Mouse (Mus musculus) spleen, adult 2 months (tissue): ENCODE measurements at regions not wholly inside any gene's neighbourhood (a gene's known extent, or its start where the extent isn't known, plus 50 kb on each side); places are given as distances from the start of the nearest gene placed in this dataset.
A peak's percentile ranks its signal among the peaks of the same experiment; 100 is the strongest.

Experiments
- DNase-seq, 2 experiments: peaks; one replicate each; pipeline versions ENCODE4 v3.0.0 to v3.0.0-alpha.2; 2012 to 2021; ENCODE audit warnings: low spot score in 2 of 2, low read depth in 1 of 2
- H3K27ac ChIP-seq: fragments of 200-500 bp; 2 replicates; pipeline ENCODE4 v1.5.1; 2012; ENCODE audit warnings: low read length, inconsistent platforms; ENCODE audit not compliant: insufficient read depth
- H3K27me3 ChIP-seq: fragments of 200-500 bp; 2 replicates; pipeline ENCODE4 v1.6.1; 2012; ENCODE audit warnings: mild to moderate bottlenecking, moderate library complexity, low read length, inconsistent platforms; ENCODE audit not compliant: control insufficient read depth, insufficient read depth
- H3K36me3 ChIP-seq: fragments of 200-500 bp; 2 replicates; pipeline ENCODE4 v1.6.1; 2012; ENCODE audit warnings: mild to moderate bottlenecking, low read length, inconsistent platforms; ENCODE audit not compliant: control insufficient read depth, insufficient read depth
- H3K4me1 ChIP-seq: fragments of 200-500 bp; 2 replicates; pipeline ENCODE4 v1.6.1; 2011; ENCODE audit warnings: inconsistent platforms; ENCODE audit not compliant: control insufficient read depth, insufficient read depth, insufficient read length
- H3K4me3 ChIP-seq: fragments of 200-500 bp; 2 replicates; pipeline ENCODE4 v1.5.1; 2011; ENCODE audit warnings: mild to moderate bottlenecking, inconsistent platforms; ENCODE audit not compliant: insufficient read depth, insufficient read length; ENCODE audit errors: extremely low read depth
- CTCF ChIP-seq: fragments of 200-500 bp; IDR thresholded peaks from 2 replicates; pipeline ENCODE4 v1.5.1; 2011; ENCODE audit warnings: mild to moderate bottlenecking, inconsistent platforms; ENCODE audit not compliant: insufficient read depth, insufficient read length, insufficient replicate concordance; ENCODE audit errors: extremely low read depth
- POLR2A ChIP-seq: fragments of 200-500 bp; IDR thresholded peaks from 2 replicates; pipeline ENCODE4 v1.6.1; 2011; ENCODE audit warnings: low read depth, low read length, inconsistent platforms
- WGBS: fragments of 180-500 bp; shearing (Covaris S2); methylation state at CpG from one replicate; pipeline ENCODE4 v1.1.7; 2018; 5-methylcytosine and 5-hydroxymethylcytosine counted together

- DNase-seq, result peak in 1 of 2 experiments; percentile 6
- TF ChIP-seq CTCF (no peak), POLR2A (no peak)
- Histone ChIP-seq H3K27me3 (no peaks in the 10 kb centered on the region), H3K4me3 (no peak overlapping the region), H3K36me3 (no peaks in the 10 kb centered on the region), H3K27ac (no peak overlapping the region), H3K4me1 (no peaks in the 10 kb centered on the region)
- WGBS, result 44% methylated on average over 6 of the region's 6 CpGs
Measured at GRCm38 (mm10) chr14:62167090-62167489, 125.3 kb upstream of the Rnaseh2b start.

- H3K36me3 ChIP-seq, result no peaks in the 10 kb centered on the region
- no peaks in the 10 kb centered on the region for H3K4me1 ChIP-seq
- no peak for TF ChIP-seq CTCF
- TF ChIP-seq POLR2A, result no peak
- 72% methylated on average over 6 of the region's 6 CpGs for WGBS
- H3K27ac ChIP-seq, result no peak overlapping the region
- no peaks in the 10 kb centered on the region for H3K27me3 ChIP-seq
- no peak for DNase-seq
- H3K4me3 ChIP-seq, result no peak overlapping the region
Measured at GRCm38 (mm10) chr14:62168711-62169110, 123.7 kb upstream of the Rnaseh2b start.

- WGBS, result 78% methylated on average over 5 of the region's 5 CpGs
- no peaks in the 10 kb centered on the region for H3K27me3 ChIP-seq
- H3K27ac ChIP-seq, result no peak overlapping the region
- no peak for DNase-seq
- H3K4me3 ChIP-seq, result no peak overlapping the region
- TF ChIP-seq CTCF, result no peak
- TF ChIP-seq POLR2A, result no peak
- no peaks in the 10 kb centered on the region for H3K36me3 ChIP-seq
- H3K4me1 ChIP-seq, result no peaks in the 10 kb centered on the region
Measured at GRCm38 (mm10) chr14:62170385-62170784, 122.0 kb upstream of the Rnaseh2b start.

GRCm38 (mm10) chr14:62171256-62172047 is 120.9 kb upstream of the Rnaseh2b start:
- Histone ChIP-seq H3K36me3 (no peaks in the 10 kb centered on the region), H3K4me1 (no peaks in the 10 kb centered on the region), H3K27me3 (no peaks in the 10 kb centered on the region), H3K4me3 (no peak overlapping the region), H3K27ac (no peak overlapping the region)
- TF ChIP-seq CTCF (no peak), POLR2A (no peak)
- no peak for DNase-seq
- 93% methylated on average over 15 of the region's 15 CpGs for WGBS

- WGBS, result 69% methylated on average over 16 of the region's 16 CpGs
- H3K27ac ChIP-seq, result no peak overlapping the region
- no peak overlapping the region for H3K4me3 ChIP-seq
- no peaks in the 10 kb centered on the region for H3K4me1 ChIP-seq
- no peaks in the 10 kb centered on the region for H3K36me3 ChIP-seq
- TF ChIP-seq POLR2A (no peak), CTCF (no peak)
- H3K27me3 ChIP-seq, result no peaks in the 10 kb centered on the region
- no peak for DNase-seq
Measured at GRCm38 (mm10) chr14:62173835-62174530, 118.4 kb upstream of the Rnaseh2b start.

GRCm38 (mm10) chr14:62175384-62176048 is 116.9 kb upstream of the Rnaseh2b start:
- DNase-seq, result no peak
- Histone ChIP-seq H3K36me3 (no peaks in the 10 kb centered on the region), H3K27ac (no peak overlapping the region), H3K4me3 (no peak overlapping the region), H3K27me3 (no peaks in the 10 kb centered on the region), H3K4me1 (no peaks in the 10 kb centered on the region)
- no peak for TF ChIP-seq POLR2A
- no peak for TF ChIP-seq CTCF
- 44% methylated on average over 12 of the region's 12 CpGs for WGBS
